In genomic region chr19:41086700-41087099, GRCm38 (mm10) we compare ENCODE assay signal across 9 mouse cellular contexts. TPM values are rescaled to one million over a fixed set of nuclear protein-coding genes. Genes with fewer than 3 reads are reported as not detected.
DNase-seq lines count a peak whose midpoint lies in the region; ATAC-seq lines count a peak whose summit lies in the region.
"Had no signal": no experiment of that assay in that cellular context is flagged by ENCODE, and none has a peak within 500 bp of the region (broad histone marks: within the 10 kb centered on the region; RNA-seq: fewer than 3 reads in every experiment).

No protein-coding gene starts in this region.

- no peak overlapping the region for H3K9ac ChIP-seq in intestine, embryonic 15.5 days
- H3K9ac ChIP-seq in midbrain, embryonic 13.5 days (replicated peaks): no peak overlapping the region
- H3K9ac ChIP-seq: stomach, embryonic 15.5 days had no signal

- no peaks in the 10 kb centered on the region for H3K4me1 ChIP-seq in intestine, embryonic 15.5 days (replicated peaks)
- peaks cover 11% of the 10 kb centered on the region for H3K4me1 ChIP-seq in midbrain, embryonic 13.5 days (replicated peaks)
- H3K4me1 ChIP-seq: stomach, embryonic 15.5 days had no signal

- peaks cover 8% of the 10 kb centered on the region for H3K27me3 ChIP-seq in intestine, embryonic 15.5 days (replicated peaks)
- H3K27me3 ChIP-seq in midbrain, embryonic 13.5 days: peaks cover 31% of the 10 kb centered on the region
- H3K27me3 ChIP-seq: stomach, embryonic 15.5 days had no signal

- H3K4me2 ChIP-seq in intestine, embryonic 15.5 days (replicated peaks): no peak overlapping the region
- H3K4me2 ChIP-seq in midbrain, embryonic 13.5 days (replicated peaks): no peak overlapping the region
- H3K4me2 ChIP-seq: stomach, embryonic 15.5 days had no signal

- ATAC-seq in common myeloid progenitor, adult 5-6 weeks (replicated peaks; ENCODE audit: low read depth, poor library complexity, severe bottlenecking): peak; percentile 82
- ATAC-seq in intestine, embryonic 15.5 days: peak; percentile 47
- ATAC-seq in midbrain, embryonic 13.5 days: peak; percentile 79

- H3K9me3 ChIP-seq in intestine, embryonic 15.5 days: no peaks in the 10 kb centered on the region
- H3K9me3 ChIP-seq in midbrain, embryonic 13.5 days: no peaks in the 10 kb centered on the region
- H3K9me3 ChIP-seq: stomach, embryonic 15.5 days had no signal

- H3K27ac ChIP-seq in intestine, embryonic 15.5 days: no peak overlapping the region
- no peak overlapping the region for H3K27ac ChIP-seq in midbrain, embryonic 13.5 days
- H3K27ac ChIP-seq: stomach, embryonic 15.5 days had no signal

- no peaks in the 10 kb centered on the region for H3K36me3 ChIP-seq in intestine, embryonic 15.5 days
- no peaks in the 10 kb centered on the region for H3K36me3 ChIP-seq in midbrain, embryonic 13.5 days
- H3K36me3 ChIP-seq: stomach, embryonic 15.5 days had no signal

- intact Hi-C loops in left cerebral cortex, postnatal 10 days (cut with DNase I): no loop called here

- no peak overlapping the region for H3K4me3 ChIP-seq in intestine, embryonic 15.5 days (replicated peaks)
- H3K4me3 ChIP-seq in midbrain, embryonic 13.5 days (replicated peaks): no peak overlapping the region
- H3K4me3 ChIP-seq: stomach, embryonic 15.5 days had no signal

- 3% methylated on average over 2 of the region's 2 CpGs for WGBS in intestine, embryonic 15.5 days
- 0% methylated on average over 2 of the region's 2 CpGs for WGBS in midbrain, embryonic 13.5 days

- DNase-seq in urinary bladder, adult 18-20 months (ENCODE audit: low spot score in 2 of 2): peak; percentile 22 to 30
- no peak for DNase-seq in urinary bladder, adult 2 months (ENCODE audit: low spot score)
- DNase-seq in gastrocnemius, postnatal 10 days: peak; percentile 66
- peak; percentile 75 to 82 for DNase-seq in left cerebral cortex, postnatal 10 days (ENCODE audit: extremely low spot score in 1 of 2, low spot score in 2 of 2)
- peak; percentile 19 for DNase-seq in spleen, adult 12 weeks (ENCODE audit: low spot score)

RNA-seq across cellular contexts. Expression of gene Opalin, which starts 9.8 kb away (rescaled TPM):
- polyA plus RNA-seq in urinary bladder, adult 2 months (2012; rRNA removed): not detected in 2 replicates
- not detected in 2 replicates for total RNA-seq in common myeloid progenitor, adult 5-6 weeks (2017)
- not detected for total RNA-seq in gastrocnemius, postnatal 10 days (2021)
- polyA plus RNA-seq in intestine, embryonic 15.5 days (2015; fragmentation: Nextera tagmentation; extraction: Ambion mirVana): not detected in 2 replicates
- total RNA-seq in left cerebral cortex, postnatal 10 days (2021): under 1 TPM; 0.36 to 0.69 TPM
- polyA plus RNA-seq in midbrain, embryonic 13.5 days (2015; fragmentation: Nextera tagmentation; extraction: Ambion mirVana): not detected in 2 replicates
- polyA plus RNA-seq: stomach, embryonic 15.5 days had no signal

RNA-seq across cellular contexts. Expression of gene Dntt, which starts 57.6 kb away (rescaled TPM):
- polyA plus RNA-seq in urinary bladder, adult 2 months (2012; rRNA removed): 0.03 and 0.06 TPM in 2 replicates
- 105 and 124 TPM in 2 replicates for total RNA-seq in common myeloid progenitor, adult 5-6 weeks (2017)
- total RNA-seq in gastrocnemius, postnatal 10 days (2021): under 1 TPM in 1 of 2 experiments, not detected in 1; 0.38 TPM
- polyA plus RNA-seq in intestine, embryonic 15.5 days (2015; fragmentation: Nextera tagmentation; extraction: Ambion mirVana): not detected in 2 replicates
- under 1 TPM in 1 of 2 experiments, not detected in 1; 0.18 TPM for total RNA-seq in left cerebral cortex, postnatal 10 days (2021)
- polyA plus RNA-seq in midbrain, embryonic 13.5 days (2015; fragmentation: Nextera tagmentation; extraction: Ambion mirVana): 0.13 and 0.26 TPM in 2 replicates

Comparison
In these comparisons a context has a peak if more than half of its experiments do, and no peak if none do; other contexts are left out.
1. RNA of gene Dntt, which starts 57.6 kb away (total RNA-seq): 105 to 124 TPM in common myeloid progenitor, adult 5-6 weeks; 0.38 TPM in gastrocnemius, postnatal 10 days and 0.18 TPM in left cerebral cortex, postnatal 10 days; every median in the first group is over 10 times any median in the second.
2. Peak in every context shown above with its lines, with median percentiles within 50 percentile points of each other: ATAC-seq.